Mouse (Mus musculus) activated CD4-positive, CD25-positive, alpha-beta regulatory T cell, adult 9 weeks (primary cell): ENCODE results near the gene Umodl1. TPM values are rescaled to one million over a fixed set of nuclear protein-coding genes. Genes with fewer than 3 reads are reported as not detected.

ENCODE experiments used
- polyA plus RNA-seq: library from polyadenylated mRNA; unstranded; fragments of 100-300 nt; shearing (Covaris generic); gene quantifications from one replicate; pipeline ENCODE4 v1.2.1, GENCODE M21; 2017

Umodl1 gene
- not detected for polyA plus RNA-seq

DNA sequence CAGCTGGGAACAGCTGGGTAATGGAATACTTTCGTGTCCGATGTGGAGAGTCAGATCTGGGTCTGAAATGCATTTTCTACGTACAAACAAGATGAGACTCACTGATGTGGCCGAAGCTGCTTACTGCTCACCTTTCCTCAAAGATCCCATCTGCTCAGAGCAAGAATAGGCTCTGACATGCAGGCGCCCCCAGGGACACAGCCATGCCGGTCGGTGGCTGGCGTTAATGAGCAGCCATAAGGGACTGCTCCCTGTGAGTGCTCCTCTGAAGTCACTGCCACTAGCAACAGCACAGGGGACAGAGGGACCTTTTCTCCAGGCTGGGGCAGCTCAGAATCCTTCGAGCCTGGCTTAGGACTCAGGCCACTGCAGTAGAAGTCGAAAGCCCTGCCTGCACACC is at the start of gene Umodl1:
TSS of gene Umodl1 (plus strand) at position 301 of the 400 bp plus-strand sequence.

DNA sequence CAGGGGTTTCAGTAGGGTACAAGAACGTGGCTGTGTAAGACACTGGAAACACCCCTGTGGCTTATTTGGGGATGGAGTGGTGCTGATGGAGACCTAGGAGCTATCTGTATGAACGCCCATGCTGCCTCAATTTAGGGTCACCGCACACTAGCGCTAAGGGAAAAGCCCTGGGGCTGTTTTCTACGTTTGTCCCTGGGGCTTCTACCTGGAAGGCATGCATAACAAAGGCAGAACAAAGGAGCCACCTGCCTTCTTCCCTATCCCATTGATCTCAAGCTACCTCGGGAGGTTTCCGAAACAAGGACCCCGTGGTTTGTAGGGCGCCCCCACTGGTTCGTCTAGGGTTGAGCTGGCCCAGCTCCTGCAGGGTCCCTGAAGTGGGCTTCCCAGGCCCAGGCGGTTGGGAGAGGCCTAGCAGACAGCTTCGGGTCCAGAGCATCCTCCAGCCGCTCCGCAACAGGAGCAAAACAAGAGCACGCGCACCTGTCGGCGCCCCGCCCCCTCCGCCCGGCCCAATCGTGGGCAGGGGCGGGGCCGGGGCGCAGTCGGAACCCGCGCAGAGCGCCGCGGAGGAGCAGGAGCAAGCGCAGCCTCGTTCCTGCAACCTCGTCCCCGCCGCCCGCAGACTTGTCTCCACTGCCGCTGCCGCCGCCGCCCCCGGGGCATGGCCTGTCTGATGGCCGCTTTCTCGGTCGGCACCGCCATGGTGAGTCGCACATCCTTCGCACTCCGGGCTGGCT is 102.9 kb downstream of the Umodl1 start, which contains the start of gene Abcg1:
TSS of gene Abcg1 (plus strand) at position 525 of the 740 bp plus-strand sequence.

Other genes with a start within 250 kb of the Umodl1 start
- not detected for gene Glp1r, start 52.8 kb upstream of the Umodl1 start, polyA plus RNA-seq
- gene Abcg1, start 103.0 kb downstream of the Umodl1 start, polyA plus RNA-seq = 65.7 TPM
- not detected for gene Tff3, start 175.0 kb downstream of the Umodl1 start, polyA plus RNA-seq
- not detected for gene Tff2, start 189.6 kb downstream of the Umodl1 start, polyA plus RNA-seq
- not detected for gene Tff1, start 210.6 kb downstream of the Umodl1 start, polyA plus RNA-seq
- 1.1 TPM for gene Tmprss3, start 244.3 kb downstream of the Umodl1 start, polyA plus RNA-seq